Comparison of ENCODE assay signal across 9 mouse cellular contexts in the genomic region with DNA sequence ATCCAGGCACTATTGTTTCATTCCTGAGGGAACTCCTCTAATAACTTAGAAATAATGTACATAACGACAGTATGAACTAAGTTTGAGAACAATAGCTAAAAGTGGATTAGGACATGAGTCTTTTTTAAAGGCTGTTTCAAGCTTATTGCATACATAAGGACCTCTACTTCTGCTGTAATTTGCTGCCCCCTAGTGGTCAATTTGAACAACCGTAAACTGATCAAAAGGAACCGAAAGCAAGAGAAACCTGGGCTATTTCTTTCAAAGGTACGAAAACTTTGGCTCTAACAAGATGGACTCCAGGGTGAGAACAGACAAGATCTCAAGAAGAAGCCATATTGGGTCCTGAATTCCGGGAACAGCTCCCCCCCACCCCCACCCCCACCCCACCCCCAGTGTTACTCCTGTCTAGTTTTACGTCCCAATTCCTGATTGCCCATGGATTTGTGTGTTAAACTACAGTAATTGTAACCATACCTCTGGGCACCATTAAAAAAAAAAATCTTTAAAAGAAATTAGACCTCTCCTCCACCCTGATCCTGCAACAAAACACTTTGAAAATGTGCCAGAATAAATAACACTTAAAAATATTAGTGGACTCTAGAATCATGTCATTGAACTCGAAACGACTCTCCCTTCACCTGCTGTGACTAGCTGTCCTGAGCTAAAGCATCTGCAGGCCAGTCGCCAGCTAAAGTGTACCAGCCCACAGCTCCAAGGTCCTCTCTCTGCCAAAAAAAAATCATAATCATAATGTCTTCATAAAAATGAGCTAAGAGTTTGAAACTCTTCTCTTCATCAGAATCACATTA. TPM values are rescaled to one million over a fixed set of nuclear protein-coding genes. Genes with fewer than 3 reads are reported as not detected.
DNase-seq lines count a peak whose midpoint lies in the region; ATAC-seq and TF ChIP-seq lines count a peak whose summit lies in the region.
"Had no signal": no experiment of that assay in that cellular context is flagged by ENCODE, and none has a peak within 500 bp of the region (broad histone marks: within the 10 kb centered on the region; RNA-seq: fewer than 3 reads in every experiment).

No protein-coding gene starts in this region.

- TF ChIP-seq CTCF in stomach, postnatal 0 days (IDR thresholded peaks at IDR 0.05; ENCODE audit: low read depth) = peak; percentile 86

- peak overlapping the region; percentile 35 for H3K4me3 ChIP-seq in intestine, embryonic 16.5 days (ENCODE audit: low read length)
- H3K4me3 ChIP-seq in midbrain, embryonic 12.5 days = no peak overlapping the region
- H3K4me3 ChIP-seq in stomach, postnatal 0 days (ENCODE audit: low read depth, low read length) = peak overlapping the region; percentile 24; the same call in 1 of the 2 replicates

- H3K9me3 ChIP-seq in intestine, embryonic 16.5 days (ENCODE audit: control insufficient read depth, low read length) = no peaks in the 10 kb centered on the region
- H3K9me3 ChIP-seq in midbrain, embryonic 12.5 days = no peaks in the 10 kb centered on the region
- no peaks in the 10 kb centered on the region for H3K9me3 ChIP-seq in stomach, postnatal 0 days (ENCODE audit: control insufficient read depth, low read length)

- H3K4me1 ChIP-seq in intestine, embryonic 16.5 days (ENCODE audit: control insufficient read depth, insufficient read depth, low read length) = peaks cover 10% of the 10 kb centered on the region; the same call in 1 of the 2 replicates
- peaks cover 4% of the 10 kb centered on the region; the same call in 1 of the 2 replicates for H3K4me1 ChIP-seq in midbrain, embryonic 12.5 days
- no peaks in the 10 kb centered on the region for H3K4me1 ChIP-seq in stomach, postnatal 0 days (replicated peaks; ENCODE audit: control insufficient read depth, insufficient read depth)

- peak; percentile 98 for DNase-seq in 416B (ENCODE audit: low read depth)
- DNase-seq in R1 (ENCODE audit: low read depth, low spot score) = peak; percentile 91
- DNase-seq in cerebellum, postnatal 14 days = peak; percentile 76
- DNase-seq in frontal cortex, postnatal 10 days (ENCODE audit: low spot score in 2 of 2) = peak; percentile 29 to 31
- peak; percentile 43 for DNase-seq in left cerebral cortex, postnatal 4 days
- DNase-seq in stomach, postnatal 0 days (ENCODE audit: low spot score) = peak; percentile 32

- peak; percentile 74 for ATAC-seq in intestine, embryonic 16.5 days
- peak; percentile 65 for ATAC-seq in midbrain, embryonic 12.5 days (ENCODE audit: low FRiP score, low read depth)
- peak; percentile 71 for ATAC-seq in stomach, postnatal 0 days (ENCODE audit: low FRiP score, low TSS enrichment)

- H3K27me3 ChIP-seq in intestine, embryonic 16.5 days (replicated peaks; ENCODE audit: control insufficient read depth, insufficient read depth, low read length) = no peaks in the 10 kb centered on the region
- H3K27me3 ChIP-seq in midbrain, embryonic 12.5 days = no peaks in the 10 kb centered on the region
- no peaks in the 10 kb centered on the region for H3K27me3 ChIP-seq in stomach, postnatal 0 days (ENCODE audit: control insufficient read depth, insufficient read depth, low read length)

- intact Hi-C loops in left cerebral cortex, postnatal 4 days (cut with DNase I) = loop anchor here (2.0 kb wide), 1 partner anchor 319 kb away; no protein-coding TSS in a partner anchor

- no peaks in the 10 kb centered on the region for H3K36me3 ChIP-seq in intestine, embryonic 16.5 days (ENCODE audit: control insufficient read depth, insufficient read depth, low read length)
- H3K36me3 ChIP-seq in midbrain, embryonic 12.5 days = no peaks in the 10 kb centered on the region
- no peaks in the 10 kb centered on the region for H3K36me3 ChIP-seq in stomach, postnatal 0 days (ENCODE audit: control insufficient read depth, insufficient read depth, low read length)

- whole genome bisulfite sequencing in intestine, embryonic 16.5 days = 22% methylated on average over 9 of the region's 9 CpGs
- WGBS in midbrain, embryonic 12.5 days = 19% methylated on average over 9 of the region's 9 CpGs
- 13% methylated on average over 9 of the region's 9 CpGs for WGBS in stomach, postnatal 0 days

- H3K27ac ChIP-seq in intestine, embryonic 16.5 days (ENCODE audit: low read length) = peak overlapping the region; percentile 89
- H3K27ac ChIP-seq in midbrain, embryonic 12.5 days (replicated peaks) = no peak overlapping the region
- peak overlapping the region; percentile 81 for H3K27ac ChIP-seq in stomach, postnatal 0 days (replicated peaks)

- TF ChIP-seq EP300 in stomach, postnatal 0 days (optimal IDR thresholded peaks at IDR 0.05) = no peak

- peak overlapping the region; percentile 51 for H3K4me2 ChIP-seq in intestine, embryonic 16.5 days (ENCODE audit: low read depth, low read length)
- peak overlapping the region; percentile 32 for H3K4me2 ChIP-seq in midbrain, embryonic 12.5 days (replicated peaks)
- peak overlapping the region; percentile 48 for H3K4me2 ChIP-seq in stomach, postnatal 0 days (replicated peaks; ENCODE audit: low read depth)

- H3K9ac ChIP-seq in intestine, embryonic 16.5 days (ENCODE audit: low read depth, low read length) = peak overlapping the region; percentile 34
- H3K9ac ChIP-seq in midbrain, embryonic 12.5 days (replicated peaks) = no peak overlapping the region
- H3K9ac ChIP-seq in stomach, postnatal 0 days (ENCODE audit: low read length) = 0 out of 2 replicates have a peak overlapping the region, but pooled peaks have one; percentile 18

RNA-seq across cellular contexts. Expression of a gene that starts 17.4 kb away (rescaled TPM):
- polyA plus RNA-seq in intestine, embryonic 16.5 days (2015; fragmentation: Nextera tagmentation; extraction: Ambion mirVana) = 148 and 158 TPM in 2 replicates
- 100 to 1,000 TPM; 258 to 263 TPM for total RNA-seq in left cerebral cortex, postnatal 4 days (2021)
- 113 and 130 TPM in 2 replicates for polyA plus RNA-seq in midbrain, embryonic 12.5 days (2016; fragmentation: Nextera tagmentation; extraction: Ambion mirVana)
- polyA plus RNA-seq in stomach, postnatal 0 days (2015; fragmentation: Nextera tagmentation; extraction: Ambion mirVana) = 73.3 and 82.1 TPM in 2 replicates

RNA-seq across cellular contexts. Expression of a gene that starts 22.3 kb away (rescaled TPM):
- not detected in 2 replicates for polyA plus RNA-seq in intestine, embryonic 16.5 days (2015; fragmentation: Nextera tagmentation; extraction: Ambion mirVana)
- total RNA-seq in left cerebral cortex, postnatal 4 days (2021) = not detected
- not detected in 2 replicates for polyA plus RNA-seq in midbrain, embryonic 12.5 days (2016; fragmentation: Nextera tagmentation; extraction: Ambion mirVana)
- polyA plus RNA-seq in stomach, postnatal 0 days (2015; fragmentation: Nextera tagmentation; extraction: Ambion mirVana) = not detected in 2 replicates
- total RNA-seq: gastrocnemius, postnatal 4 days had no signal

RNA-seq across cellular contexts. Expression of a gene that starts 29.9 kb away (rescaled TPM):
- 0.13 TPM in 1 of 2 replicates, not detected in the other for polyA plus RNA-seq in intestine, embryonic 16.5 days (2015; fragmentation: Nextera tagmentation; extraction: Ambion mirVana)
- total RNA-seq in left cerebral cortex, postnatal 4 days (2021) = not detected
- polyA plus RNA-seq in midbrain, embryonic 12.5 days (2016; fragmentation: Nextera tagmentation; extraction: Ambion mirVana) = not detected in 2 replicates
- polyA plus RNA-seq in stomach, postnatal 0 days (2015; fragmentation: Nextera tagmentation; extraction: Ambion mirVana) = not detected in 2 replicates
- total RNA-seq: gastrocnemius, postnatal 4 days had no signal

RNA-seq across cellular contexts. Expression of a gene that starts 39.6 kb away (rescaled TPM):
- polyA plus RNA-seq in intestine, embryonic 16.5 days (2015; fragmentation: Nextera tagmentation; extraction: Ambion mirVana) = not detected in 2 replicates
- not detected for total RNA-seq in left cerebral cortex, postnatal 4 days (2021)
- not detected in 2 replicates for polyA plus RNA-seq in midbrain, embryonic 12.5 days (2016; fragmentation: Nextera tagmentation; extraction: Ambion mirVana)
- polyA plus RNA-seq in stomach, postnatal 0 days (2015; fragmentation: Nextera tagmentation; extraction: Ambion mirVana) = not detected in 2 replicates
- total RNA-seq: gastrocnemius, postnatal 4 days had no signal

RNA-seq across cellular contexts. Expression of a gene that starts 55.4 kb away (rescaled TPM):
- not detected in 2 replicates for polyA plus RNA-seq in intestine, embryonic 16.5 days (2015; fragmentation: Nextera tagmentation; extraction: Ambion mirVana)
- not detected for total RNA-seq in left cerebral cortex, postnatal 4 days (2021)
- not detected in 2 replicates for polyA plus RNA-seq in midbrain, embryonic 12.5 days (2016; fragmentation: Nextera tagmentation; extraction: Ambion mirVana)
- polyA plus RNA-seq in stomach, postnatal 0 days (2015; fragmentation: Nextera tagmentation; extraction: Ambion mirVana) = not detected in 2 replicates
- total RNA-seq: gastrocnemius, postnatal 4 days had no signal

Comparison
In these comparisons a context has a peak if more than half of its experiments do, and no peak if none do; other contexts are left out.
1. DNase-seq: peak in every context shown above with its lines; median percentile 98 in 416B; 91 in R1; 76 in cerebellum, postnatal 14 days; 43 in left cerebral cortex, postnatal 4 days; 32 in stomach, postnatal 0 days; 30 in frontal cortex, postnatal 10 days.